Mouse (Mus musculus) adrenal gland, postnatal 36 days (tissue): ENCODE data around the gene Gm2237. TPM values are rescaled to one million over a fixed set of nuclear protein-coding genes. Genes with fewer than 3 reads are reported as not detected.
"Not testable (repeated sequence)": the region's sequence is repeated elsewhere in the genome, so short reads cannot be mapped to it uniquely, and the experiment has no call there.

Experiments used
- DNase-seq, 2 experiments: peaks; one replicate each; pipeline ENCODE4 v3.0.0; 2021; ENCODE audit warnings: mixed read lengths in 1 of 2
- long read RNA-seq, 2 experiments: library from polyadenylated mRNA; stranded (forward); transcript quantifications; one replicate each; pipeline ENCODE4 v2.0.0; 2021; ENCODE audit warnings: borderline sequencing depth in 2 of 2
- total RNA-seq, 2 experiments: library from RNA; stranded (reverse); gene quantifications; 2 replicates each; pipeline ENCODE4 v1.2.3; 2021

The Gm2237 gene
- under 1 TPM; 0.89 to 0.93 TPM for total RNA-seq
- long read RNA-seq, experiment 1 = 0 reads
- long read RNA-seq, experiment 2 = 0 reads

DNA sequence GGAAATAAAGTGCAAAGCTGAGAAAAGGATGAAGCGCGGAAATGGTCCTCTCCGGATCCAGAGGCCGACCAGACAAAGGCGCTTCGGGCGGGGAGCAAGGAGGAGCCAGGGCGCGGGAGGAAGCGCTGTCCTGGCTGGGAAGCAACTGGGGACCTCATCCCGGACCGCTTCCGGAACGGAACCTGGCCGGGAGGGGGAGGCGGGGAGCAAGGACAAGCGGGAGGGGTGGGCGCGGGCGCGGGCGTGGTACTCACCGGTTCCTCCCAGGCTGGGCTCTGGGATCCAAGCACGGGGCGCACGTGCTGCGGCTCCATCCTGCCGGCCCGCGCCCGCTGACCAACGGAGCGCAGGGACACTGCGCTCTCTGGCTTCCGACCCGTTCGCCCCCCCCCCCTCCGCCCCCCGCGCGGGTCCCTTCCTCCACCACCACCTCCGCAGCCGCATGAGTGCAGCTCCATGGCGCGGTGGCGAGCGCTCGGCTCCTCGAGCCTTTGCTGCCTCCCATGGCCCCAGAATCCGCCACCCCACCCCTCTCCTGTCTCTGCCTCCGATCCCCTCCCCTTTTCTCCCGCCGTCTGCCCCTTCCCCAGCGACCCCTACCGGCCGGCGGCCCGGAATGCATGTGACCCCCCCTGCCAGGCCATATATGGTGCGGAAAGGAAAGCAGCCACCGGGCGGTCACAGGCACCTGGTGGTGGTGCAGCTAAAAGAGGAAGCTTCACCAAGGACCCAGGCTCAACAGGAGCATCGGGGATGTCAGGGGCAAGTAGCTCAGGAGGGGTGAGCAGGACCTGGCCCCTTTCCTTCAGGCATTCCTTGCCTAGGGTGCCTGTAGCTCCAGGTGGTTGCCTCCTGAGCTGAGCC is at the start of gene Gm2237:
Gene Gm2237 (minus strand): TSS at position 332 of the 864 bp plus-strand sequence.
- DNase-seq = peak; percentile 47 to 50

DNA sequence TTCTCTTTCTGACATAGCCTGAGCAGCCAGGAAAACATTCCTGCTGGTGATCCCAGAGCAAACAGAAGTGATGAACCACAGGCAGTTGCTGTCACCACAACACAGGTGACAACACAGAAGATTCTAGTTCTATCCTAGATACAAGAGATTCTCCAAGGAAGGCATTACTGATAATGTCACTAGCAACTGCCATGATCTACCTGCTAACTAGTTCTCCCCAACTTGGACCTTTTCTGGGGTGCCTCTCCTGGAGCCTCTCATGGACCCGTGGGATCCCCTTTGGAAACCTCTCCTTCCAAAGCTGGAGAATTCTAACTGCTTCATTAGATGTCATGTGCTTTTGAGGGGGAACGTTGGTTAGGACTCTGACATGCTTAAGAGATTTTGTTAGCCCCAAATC is 17.5 kb upstream of the Gm2237 start, which contains the start of gene Gm5458:
Gene Gm5458 (minus strand): TSS at position 101 of the 400 bp plus-strand sequence.
- not testable (repeated sequence) for DNase-seq

GRCm38 (mm10) chr14:19549863-19550262 is 35.1 kb downstream of the Gm2237 start, which contains the start of gene Gm2244:
Gene Gm2244, minus strand, starts transcription at chr14:19549963.
- not testable (repeated sequence) for DNase-seq

Other genes with a start within 250 kb of the Gm2237 start
- gene Gm21738, start 166.2 kb downstream of the Gm2237 start, total RNA-seq = 1 to 10 TPM in 1 of 2 experiments, under 1 TPM in 1; 0.86 to 1.7 TPM
- not detected for gene Gm2244, start 35.2 kb downstream of the Gm2237 start, total RNA-seq
- gene Gm5458, start 17.4 kb upstream of the Gm2237 start, total RNA-seq = not detected
- 10 to 100 TPM; 24.8 to 32.8 TPM for gene Nid2, start 166.1 kb upstream of the Gm2237 start, total RNA-seq
- gene Rtraf, start 238.7 kb upstream of the Gm2237 start, total RNA-seq = 10 to 100 TPM; 74.1 to 76.9 TPM